19 mouse cellular contexts compared by ENCODE assay signal in the genomic region with DNA sequence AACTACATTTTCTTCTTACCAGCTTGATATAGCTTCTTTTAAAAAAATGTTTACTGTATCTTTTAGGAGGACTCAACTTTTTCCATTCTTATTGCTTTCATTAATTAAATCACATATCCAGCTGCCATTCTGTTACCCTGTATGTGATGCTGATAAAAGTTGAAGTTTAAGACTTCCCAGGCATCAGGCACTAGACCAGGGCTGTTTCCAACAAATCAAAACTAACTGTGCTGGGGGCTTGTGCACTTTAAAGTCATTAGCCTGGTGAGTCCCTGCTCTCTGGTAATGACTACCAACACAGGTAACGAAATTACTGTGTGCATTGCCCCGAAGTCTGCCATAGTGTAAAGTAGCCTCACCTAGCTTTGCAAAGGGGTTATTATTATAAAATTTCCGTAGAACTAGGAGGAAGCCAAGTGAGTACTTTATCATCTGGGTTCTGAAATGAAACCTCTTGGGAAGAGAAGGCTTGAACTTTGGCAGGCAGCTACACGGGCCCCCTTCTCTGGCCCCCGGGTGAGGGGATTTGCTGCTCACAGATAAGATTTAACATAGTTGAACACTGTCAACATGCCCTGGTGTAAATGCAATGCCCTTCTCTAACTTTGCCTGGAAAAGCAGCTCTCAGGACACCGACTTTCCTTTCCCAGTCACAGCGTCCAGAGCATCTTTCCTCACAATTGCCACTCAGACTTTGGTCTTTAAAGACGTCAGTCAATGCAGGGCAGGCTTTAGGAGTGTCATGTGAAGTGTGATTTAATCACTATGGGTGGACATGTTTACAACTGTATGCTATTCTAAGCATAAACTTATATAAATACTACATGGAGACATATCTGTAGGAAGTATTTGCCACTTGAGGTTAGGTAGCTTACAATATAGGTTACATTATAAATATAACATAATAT.
A peak's percentile ranks its signal among the peaks of the same experiment; 100 is the strongest.
DNase-seq lines count a peak whose midpoint lies in the region; ATAC-seq and TF ChIP-seq lines count a peak whose summit lies in the region.
"Had no signal": no experiment of that assay in that cellular context is flagged by ENCODE, and none has a peak within 500 bp of the region (broad histone marks: within the 10 kb centered on the region; RNA-seq: fewer than 3 reads in every experiment).

No protein-coding gene starts in this region.

- peaks cover 19% of the 10 kb centered on the region for H3K4me1 ChIP-seq in heart, embryonic 12.5 days (replicated peaks)
- H3K4me1 ChIP-seq in liver, postnatal 0 days (ENCODE audit: insufficient read depth) = 0 out of 2 replicates have a peak, but pooled peaks cover 2% of the 10 kb centered on the region
- H3K4me1 ChIP-seq in liver, embryonic 12.5 days = peaks cover 23% of the 10 kb centered on the region
- H3K4me1 ChIP-seq: embryonic facial prominence, embryonic 10.5 days; forebrain, embryonic 13.5 days; hindbrain, embryonic 15.5 days; kidney, embryonic 15.5 days had no signal

- WGBS in heart, embryonic 12.5 days = 21% methylated on average over 8 of the region's 8 CpGs
- WGBS in liver, postnatal 0 days (ENCODE audit: insufficient replicate concordance) = 53% methylated on average over 8 of the region's 8 CpGs
- 39% methylated on average over 8 of the region's 8 CpGs for WGBS in liver, embryonic 12.5 days (ENCODE audit: insufficient replicate concordance)

- no peak for DNase-seq in heart, postnatal 25 days (ENCODE audit: low spot score)
- DNase-seq in liver, postnatal 0 days = no peak
- DNase-seq in heart, postnatal 4 days = peak; percentile 48
- no peak for DNase-seq in yolk sac, embryonic 10.5 days (ENCODE audit: low spot score)
- DNase-seq: adrenal gland, adult 2 months; adrenal gland, postnatal 25 days; cerebellum, adult 18-20 months; cerebellum, adult 9-11 months; cerebellum, postnatal 36 days; forebrain, postnatal 0 days; gastrocnemius, postnatal 14 days; kidney, adult 18-20 months had no signal

- intact Hi-C loops in heart, postnatal 25 days (cut with DNase I) = no loop called here

- H3K9ac ChIP-seq in heart, embryonic 12.5 days = no peak overlapping the region
- H3K9ac ChIP-seq in liver, postnatal 0 days (replicated peaks) = no peak overlapping the region
- no peak overlapping the region for H3K9ac ChIP-seq in liver, embryonic 12.5 days
- H3K9ac ChIP-seq: forebrain, embryonic 13.5 days; forebrain, postnatal 0 days; hindbrain, embryonic 15.5 days; kidney, embryonic 15.5 days had no signal

- ATAC-seq in heart, embryonic 12.5 days (ENCODE audit: insufficient number of reproducible peaks, low FRiP score) = peak; percentile 84
- peak; percentile 64 for ATAC-seq in liver, postnatal 0 days
- no peak for ATAC-seq in liver, embryonic 12.5 days
- no peak for ATAC-seq in monocyte, adult 5-6 weeks (replicated peaks; ENCODE audit: insufficient number of reproducible peaks, low FRiP score, low TSS enrichment, poor library complexity, severe bottlenecking)
- ATAC-seq: forebrain, embryonic 13.5 days; forebrain, postnatal 0 days had no signal

- TF ChIP-seq CTCF in liver, postnatal 0 days (IDR thresholded peaks at IDR 0.05; ENCODE audit: low read depth) = no peak

- no peaks in the 10 kb centered on the region for H3K27me3 ChIP-seq in heart, embryonic 12.5 days (replicated peaks)
- H3K27me3 ChIP-seq in liver, postnatal 0 days (ENCODE audit: insufficient read depth, low read length) = no peaks in the 10 kb centered on the region
- no peaks in the 10 kb centered on the region for H3K27me3 ChIP-seq in liver, embryonic 12.5 days (replicated peaks)
- H3K27me3 ChIP-seq: forebrain, embryonic 13.5 days; hindbrain, embryonic 15.5 days; kidney, embryonic 15.5 days had no signal

- no peak for TF ChIP-seq EP300 in liver, postnatal 0 days (IDR thresholded peaks at IDR 0.05; ENCODE audit: low read depth)

- H3K9me3 ChIP-seq in heart, embryonic 12.5 days (replicated peaks) = no peaks in the 10 kb centered on the region
- H3K9me3 ChIP-seq in liver, postnatal 0 days (ENCODE audit: low read length) = no peaks in the 10 kb centered on the region
- no peaks in the 10 kb centered on the region for H3K9me3 ChIP-seq in liver, embryonic 12.5 days (replicated peaks)
- H3K9me3 ChIP-seq: embryonic facial prominence, embryonic 10.5 days; forebrain, embryonic 13.5 days; hindbrain, embryonic 15.5 days; kidney, embryonic 15.5 days had no signal

- H3K36me3 ChIP-seq in heart, embryonic 12.5 days = no peaks in the 10 kb centered on the region
- H3K36me3 ChIP-seq in liver, postnatal 0 days (replicated peaks; ENCODE audit: insufficient read depth, low read length) = no peaks in the 10 kb centered on the region
- no peaks in the 10 kb centered on the region for H3K36me3 ChIP-seq in liver, embryonic 12.5 days
- H3K36me3 ChIP-seq: embryonic facial prominence, embryonic 10.5 days; hindbrain, embryonic 15.5 days; kidney, embryonic 15.5 days had no signal

- no peak overlapping the region for H3K4me3 ChIP-seq in heart, embryonic 12.5 days
- H3K4me3 ChIP-seq in liver, postnatal 0 days (ENCODE audit: low read depth, low read length) = no peak overlapping the region
- H3K4me3 ChIP-seq in liver, embryonic 12.5 days = no peak overlapping the region
- H3K4me3 ChIP-seq: embryonic facial prominence, embryonic 10.5 days; forebrain, embryonic 13.5 days; hindbrain, embryonic 15.5 days; kidney, embryonic 15.5 days had no signal

- peak overlapping the region; percentile 35 for H3K4me2 ChIP-seq in heart, embryonic 12.5 days
- no peak overlapping the region for H3K4me2 ChIP-seq in liver, postnatal 0 days (ENCODE audit: low read depth, low read length)
- no peak overlapping the region for H3K4me2 ChIP-seq in liver, embryonic 12.5 days
- H3K4me2 ChIP-seq: forebrain, embryonic 13.5 days; hindbrain, embryonic 15.5 days; kidney, embryonic 15.5 days had no signal

- H3K27ac ChIP-seq in heart, embryonic 12.5 days (ENCODE audit: poor library complexity, severe bottlenecking) = peak overlapping the region; percentile 70
- H3K27ac ChIP-seq in liver, postnatal 0 days (ENCODE audit: low read depth) = no peak overlapping the region
- H3K27ac ChIP-seq in liver, embryonic 12.5 days = no peak overlapping the region
- H3K27ac ChIP-seq: embryonic facial prominence, embryonic 10.5 days; forebrain, embryonic 13.5 days; hindbrain, embryonic 15.5 days; kidney, embryonic 15.5 days had no signal

Comparison
In these comparisons a context has a peak if more than half of its experiments do, and no peak if none do; other contexts are left out.
1. ATAC-seq: peak in heart, embryonic 12.5 days (single experiment) and liver, postnatal 0 days (single experiment); none in liver, embryonic 12.5 days (single experiment) and monocyte, adult 5-6 weeks (single experiment).